Mouse (Mus musculus) ES-Bruce4 (cell line): Measurements from ENCODE around the gene Ldlrad2.

Source experiments
- CTCF ChIP-seq: IDR thresholded peaks from one replicate; pipeline ENCODE4 v1.8.1; 2011; ENCODE audit warnings: low read depth, low read length
- POLR2A ChIP-seq: IDR thresholded peaks from one replicate; pipeline ENCODE4 v1.8.1; 2011; ENCODE audit warnings: low read length; ENCODE audit not compliant: insufficient read depth

- TF ChIP-seq CTCF (no peak), POLR2A (no peak)
These were observed 46.5 kb downstream of the Ldlrad2 start for GRCm38 (mm10) chr4:137527872-137528271.
